ENCODE assay signal across 15 mouse cellular contexts in genomic region chr11:83224750-83225149, GRCm38 (mm10). TPM values are rescaled to one million over a fixed set of nuclear protein-coding genes. Genes with fewer than 3 reads are reported as not detected.
A peak's percentile ranks its signal among the peaks of the same experiment; 100 is the strongest.
DNase-seq lines count a peak whose midpoint lies in the region; ATAC-seq and TF ChIP-seq lines count a peak whose summit lies in the region.
"Had no signal": no experiment of that assay in that cellular context is flagged by ENCODE, and none has a peak within 500 bp of the region (broad histone marks: within the 10 kb centered on the region; RNA-seq: fewer than 3 reads in every experiment).

No protein-coding gene starts in this region.

- no peaks in the 10 kb centered on the region for H3K4me1 ChIP-seq in heart, postnatal 0 days (ENCODE audit: control insufficient read depth, insufficient read depth)
- H3K4me1 ChIP-seq in liver, embryonic 14.5 days (replicated peaks; ENCODE audit: control insufficient read depth in 2 of 2, insufficient read depth in 2 of 2, low read length in 1 of 2), result peaks cover 6 to 8% of the 10 kb centered on the region in 2 experiments; a peak in 2 of 4 replicates
- no peaks in the 10 kb centered on the region for H3K4me1 ChIP-seq in intestine, embryonic 15.5 days (replicated peaks)
- H3K4me1 ChIP-seq: limb, embryonic 10.5 days had no signal

- H3K36me3 ChIP-seq in heart, postnatal 0 days (replicated peaks; ENCODE audit: control insufficient read depth, insufficient read depth, low read length), result no peaks in the 10 kb centered on the region
- peaks cover 24% of the 10 kb centered on the region for H3K36me3 ChIP-seq in liver, embryonic 14.5 days (replicated peaks; ENCODE audit: control insufficient read depth, insufficient read depth, low read depth)
- no peaks in the 10 kb centered on the region for H3K36me3 ChIP-seq in intestine, embryonic 15.5 days
- H3K36me3 ChIP-seq: limb, embryonic 10.5 days had no signal

- TF ChIP-seq CTCF in heart, postnatal 0 days (IDR thresholded peaks at IDR 0.05; ENCODE audit: low read depth), result no peak
- no peak for TF ChIP-seq CTCF in liver, embryonic 14.5 days (IDR thresholded peaks at IDR 0.05; ENCODE audit: low read depth)

- no peaks in the 10 kb centered on the region for H3K9me3 ChIP-seq in heart, postnatal 0 days (replicated peaks; ENCODE audit: control insufficient read depth, low read length)
- H3K9me3 ChIP-seq in liver, embryonic 14.5 days (ENCODE audit: control insufficient read depth, low read length), result no peaks in the 10 kb centered on the region
- H3K9me3 ChIP-seq in intestine, embryonic 15.5 days, result no peaks in the 10 kb centered on the region
- H3K9me3 ChIP-seq: limb, embryonic 10.5 days had no signal

- H3K27ac ChIP-seq in heart, postnatal 0 days (ENCODE audit: low read depth), result no peak overlapping the region
- peak overlapping the region; percentile 86 for H3K27ac ChIP-seq in liver, embryonic 14.5 days
- no peak overlapping the region for H3K27ac ChIP-seq in intestine, embryonic 15.5 days
- H3K27ac ChIP-seq: kidney, postnatal 0 days; limb, embryonic 10.5 days had no signal

- no peak for TF ChIP-seq EP300 in heart, postnatal 0 days (IDR thresholded peaks at IDR 0.05; ENCODE audit: low read depth)
- no peak for TF ChIP-seq EP300 in liver, embryonic 14.5 days (IDR thresholded peaks at IDR 0.05; ENCODE audit: low read depth)

- DNase-seq in heart, postnatal 0 days (ENCODE audit: low spot score), result no peak
- DNase-seq in heart, postnatal 4 days, result no peak
- DNase-seq in thymus, postnatal 36 days, result peak; percentile 14 to 22
- no peak for DNase-seq in thymus, postnatal 4 days
- DNase-seq in liver, embryonic 14.5 days (ENCODE audit: low read depth in 3 of 3, low spot score in 3 of 3), result no peak
- DNase-seq in layer of hippocampus, postnatal 10 days (ENCODE audit: low spot score in 2 of 2), result no peak
- DNase-seq in cerebellum, adult 11-12 months, result no peak
- DNase-seq: adrenal gland, adult 2 months; forebrain, postnatal 0 days; right cerebral cortex, postnatal 14 days had no signal

- no peak for ATAC-seq in heart, postnatal 0 days (ENCODE audit: insufficient read depth, low read depth)
- peak; percentile 30; the same call in 1 of the 2 replicates for ATAC-seq in liver, embryonic 14.5 days (ENCODE audit: insufficient read depth)
- ATAC-seq in intestine, embryonic 15.5 days, result no peak
- ATAC-seq: forebrain, postnatal 0 days; midbrain, embryonic 16.5 days; Patski had no signal

- no peaks in the 10 kb centered on the region for H3K27me3 ChIP-seq in heart, postnatal 0 days (ENCODE audit: control insufficient read depth, insufficient read depth, low read length)
- H3K27me3 ChIP-seq in liver, embryonic 14.5 days (ENCODE audit: control insufficient read depth, insufficient read depth, low read length), result no peaks in the 10 kb centered on the region
- no peaks in the 10 kb centered on the region for H3K27me3 ChIP-seq in intestine, embryonic 15.5 days (replicated peaks)

- H3K4me2 ChIP-seq in heart, postnatal 0 days (ENCODE audit: low read depth, low read length), result no peak overlapping the region; the same call in 1 of the 2 replicates
- peak overlapping the region; percentile 83 for H3K4me2 ChIP-seq in liver, embryonic 14.5 days (ENCODE audit: low read depth)
- H3K4me2 ChIP-seq in intestine, embryonic 15.5 days (replicated peaks), result no peak overlapping the region

- WGBS in heart, postnatal 0 days, result 48% methylated on average over 3 of the region's 3 CpGs
- 28% methylated on average over 3 of the region's 3 CpGs for WGBS in liver, embryonic 14.5 days (ENCODE audit: insufficient replicate concordance)
- WGBS in intestine, embryonic 15.5 days, result 73% methylated on average over 3 of the region's 3 CpGs

- no peak overlapping the region for H3K9ac ChIP-seq in heart, postnatal 0 days (replicated peaks; ENCODE audit: low read depth, low read length)
- H3K9ac ChIP-seq in liver, embryonic 14.5 days (replicated peaks), result peak overlapping the region; percentile 96
- no peak overlapping the region for H3K9ac ChIP-seq in intestine, embryonic 15.5 days
- H3K9ac ChIP-seq: forebrain, postnatal 0 days had no signal

- peak overlapping the region; percentile 27; the same call in 1 of the 2 replicates for H3K4me3 ChIP-seq in heart, postnatal 0 days (ENCODE audit: low read depth, low read length)
- H3K4me3 ChIP-seq in liver, embryonic 14.5 days (ENCODE audit: insufficient read depth in 1 of 2, low read depth in 2 of 2, low read length in 2 of 2), result peak overlapping the region; percentile 86 to 87
- H3K4me3 ChIP-seq in intestine, embryonic 15.5 days (replicated peaks), result no peak overlapping the region
- H3K4me3 ChIP-seq: limb, embryonic 10.5 days had no signal

RNA-seq across cellular contexts. Expression of gene Slfn3, which starts 33.6 kb away (rescaled TPM):
- total RNA-seq in heart, postnatal 0 days (2014; rRNA removed; ENCODE audit: low replicate concordance), result 2.4 and 2.6 TPM in 2 replicates
- 0.98 and 1.1 TPM in 2 replicates for polyA plus RNA-seq in heart, postnatal 0 days (2015; fragmentation: Nextera tagmentation; extraction: Ambion mirVana)
- total RNA-seq in heart, postnatal 4 days (2021), result 1 to 10 TPM; 3.4 to 5.2 TPM
- 1.3 and 2.6 TPM in 2 replicates for polyA plus RNA-seq in liver, embryonic 14.5 days (2012; rRNA removed)
- polyA plus RNA-seq in liver, embryonic 14.5 days (2014; fragmentation: Nextera tagmentation; extraction: Ambion mirVana), result 2.4 and 2.7 TPM in 2 replicates
- under 1 TPM; 0.21 to 0.40 TPM for total RNA-seq in layer of hippocampus, postnatal 10 days (2021)
- polyA plus RNA-seq in intestine, embryonic 15.5 days (2015; fragmentation: Nextera tagmentation; extraction: Ambion mirVana), result 0.62 and 0.80 TPM in 2 replicates
- polyA plus RNA-seq: midbrain, embryonic 16.5 days; Patski had no signal

RNA-seq across cellular contexts. Expression of gene Slfn4, which starts 49.8 kb away (rescaled TPM):
- 0.27 and 1.1 TPM in 2 replicates for total RNA-seq in heart, postnatal 0 days (2014; rRNA removed; ENCODE audit: low replicate concordance)
- 0.07 TPM in 1 of 2 replicates, not detected in the other for polyA plus RNA-seq in heart, postnatal 0 days (2015; fragmentation: Nextera tagmentation; extraction: Ambion mirVana)
- under 1 TPM; 0.09 to 0.14 TPM for total RNA-seq in heart, postnatal 4 days (2021)
- 0.21 and 0.37 TPM in 2 replicates for polyA plus RNA-seq in liver, embryonic 14.5 days (2012; rRNA removed)
- polyA plus RNA-seq in liver, embryonic 14.5 days (2014; fragmentation: Nextera tagmentation; extraction: Ambion mirVana), result 0.10 and 0.25 TPM in 2 replicates
- total RNA-seq in layer of hippocampus, postnatal 10 days (2021), result under 1 TPM; 0.22 to 0.23 TPM
- 0.06 and 0.15 TPM in 2 replicates for polyA plus RNA-seq in intestine, embryonic 15.5 days (2015; fragmentation: Nextera tagmentation; extraction: Ambion mirVana)
- polyA plus RNA-seq: limb, embryonic 10.5 days had no signal

Comparison
In these comparisons a context has a peak if more than half of its experiments do, and no peak if none do; other contexts are left out.
1. DNase-seq: peak in thymus, postnatal 36 days (2 of 2); none in heart, postnatal 0 days (single experiment), heart, postnatal 4 days (single experiment), thymus, postnatal 4 days (single experiment), liver, embryonic 14.5 days (0 of 3), layer of hippocampus, postnatal 10 days (0 of 2) and cerebellum, adult 11-12 months (single experiment).